Mouse (Mus musculus) kidney, postnatal 36 days (tissue): ENCODE measurements around the gene Nkrf.

Experiments used
- DNase-seq, 2 experiments: peaks; one replicate each; pipeline ENCODE4 v3.0.0; 2021 to 2022; ENCODE audit warnings: mixed read lengths in 2 of 2

Nkrf gene

GRCm38 (mm10) chrX:36852631-36853030 is 50.1 kb downstream of the Nkrf start:
- DNase-seq, result no peak

- DNase-seq, result no peak
Measured at GRCm38 (mm10) chrX:36847152-36847551, 55.5 kb downstream of the Nkrf start.

- no peak for DNase-seq
Measured at GRCm38 (mm10) chrX:36843346-36843990, 59.2 kb downstream of the Nkrf start.

- no peak for DNase-seq
Measured at GRCm38 (mm10) chrX:36841698-36842097, 61.0 kb downstream of the Nkrf start.

- DNase-seq, result peak; percentile 65 to 68
Measured at GRCm38 (mm10) chrX:36839391-36839790, 63.3 kb downstream of the Nkrf start.
